Mouse (Mus musculus): Measurements from ENCODE around the gene Tmem269.

Tmem269 gene

DNA sequence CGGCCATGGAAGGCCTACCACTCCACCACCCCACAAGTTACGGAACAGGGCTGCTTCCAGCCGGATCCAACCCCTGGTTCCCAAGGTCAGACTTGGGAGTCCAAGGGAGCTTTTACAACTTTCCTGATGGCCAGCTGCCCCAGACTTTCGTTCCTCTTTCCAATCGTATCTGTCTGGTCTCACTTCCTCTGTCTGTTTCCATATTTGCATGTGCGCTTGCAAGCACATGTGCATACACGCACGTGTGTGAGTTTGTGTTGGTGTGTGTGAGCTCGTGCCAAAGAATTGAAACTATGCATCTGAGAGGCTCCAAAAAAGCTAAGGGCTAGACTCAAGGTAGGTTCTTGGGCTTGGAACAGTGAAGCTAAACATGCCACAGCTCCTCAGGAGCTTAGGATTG is 36.6 kb downstream of the Tmem269 start:
- WGBS: 80% methylated on average over 9 of the region's 9 CpGs

DNA sequence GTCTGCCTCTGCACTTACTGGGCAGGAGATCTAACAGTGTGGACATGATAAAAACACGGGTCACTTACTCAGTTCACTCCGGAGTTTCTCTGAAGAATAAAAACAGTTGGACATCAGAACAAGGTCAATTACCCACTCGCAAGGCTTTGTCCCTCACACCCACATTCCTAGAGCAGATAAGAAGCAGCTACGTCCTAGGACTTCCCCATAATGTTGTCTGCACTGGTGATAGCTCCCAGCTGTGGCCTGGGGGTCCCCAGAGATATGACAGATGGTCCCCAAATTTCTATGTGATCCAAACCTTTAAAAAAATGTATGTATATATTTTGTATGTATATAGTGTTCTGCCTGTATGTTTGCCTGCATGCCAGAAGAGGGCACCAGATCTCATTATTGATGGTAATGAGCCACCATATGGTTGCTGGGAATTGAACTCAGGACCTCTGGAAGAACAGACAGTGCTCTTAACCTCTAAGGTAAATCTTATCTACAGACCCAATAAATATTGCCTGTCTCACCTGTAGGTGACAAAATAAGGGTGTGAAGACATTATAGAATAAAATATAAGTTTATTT is 37.8 kb downstream of the Tmem269 start:
- WGBS: 70% methylated on average over 4 of the region's 4 CpGs

DNA sequence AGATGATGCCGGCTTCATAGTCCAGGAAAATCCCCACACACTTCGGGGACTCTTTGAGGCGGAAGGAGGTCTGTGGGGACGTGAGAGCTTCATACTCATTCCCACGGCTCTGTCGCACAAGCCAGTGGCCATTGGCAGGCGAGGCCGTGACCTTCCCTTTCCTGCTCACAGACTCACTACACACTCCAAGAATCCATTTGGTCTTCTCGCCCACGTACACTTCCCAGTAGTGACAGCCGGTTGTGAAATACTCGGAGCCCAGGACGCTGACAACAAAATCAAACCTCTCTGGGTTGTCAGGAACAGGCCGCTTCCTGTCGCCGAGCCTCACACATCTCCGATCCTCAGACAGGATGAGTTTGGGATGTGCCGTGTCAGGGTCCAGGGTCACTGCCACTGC is 39.7 kb downstream of the Tmem269 start:
- 72% methylated on average over 18 of the region's 18 CpGs for whole genome bisulfite sequencing

DNA sequence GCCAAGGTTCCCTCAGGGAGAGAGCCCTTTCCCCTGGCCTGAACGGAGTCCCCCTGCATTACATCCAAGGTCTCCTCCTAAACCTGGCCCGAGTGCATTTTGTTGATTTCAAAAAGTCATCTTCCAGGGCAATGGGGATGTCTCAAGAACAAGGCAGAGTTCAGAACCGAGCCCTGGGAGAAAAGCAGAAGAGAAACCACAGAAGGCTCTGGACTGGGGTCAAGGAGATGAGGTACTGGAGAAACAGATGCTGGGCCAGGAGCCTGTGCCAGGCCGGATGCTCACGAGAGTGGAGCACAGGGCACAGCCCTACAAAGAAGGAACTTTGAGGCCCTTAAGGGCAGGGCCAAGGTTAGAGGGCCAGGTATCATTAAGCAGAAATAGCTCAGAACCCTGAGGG is 40.3 kb downstream of the Tmem269 start:
- 85% methylated on average over 5 of the region's 5 CpGs for WGBS

DNA sequence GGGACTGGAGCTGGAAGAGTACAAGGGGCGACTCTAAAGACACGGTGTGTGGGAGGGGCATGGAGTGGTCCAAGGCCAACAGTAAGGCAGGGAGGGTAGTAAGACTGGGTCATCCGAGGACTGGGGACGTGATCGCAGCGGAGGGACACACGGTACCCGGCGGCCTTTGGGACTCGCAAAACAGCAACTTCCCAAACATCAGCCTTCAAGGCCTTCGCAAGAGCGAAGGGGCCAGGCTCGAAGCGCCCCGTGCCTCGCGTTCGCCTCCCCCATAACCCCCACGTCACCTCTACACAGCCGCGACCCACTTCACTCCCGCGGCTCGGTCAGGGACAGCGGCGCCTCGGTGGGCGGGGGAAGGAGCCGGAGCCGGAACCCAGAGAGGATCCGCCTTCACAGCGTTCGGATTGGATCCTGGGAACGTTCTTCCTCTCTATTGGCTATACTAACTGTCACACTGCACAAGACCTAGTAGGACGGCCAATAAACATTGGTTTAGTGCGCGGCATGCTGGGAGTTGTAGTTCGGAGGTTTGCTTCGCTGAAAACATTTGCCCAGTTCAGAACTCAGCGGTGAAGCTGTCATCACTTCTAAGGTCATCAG is 44.1 kb downstream of the Tmem269 start, which contains the start of gene Zfp691:
Gene Zfp691, minus strand, starts transcription at position 345 of the 603 bp plus-strand sequence.
- WGBS: under 1% methylated on average over 40 of the region's 40 CpGs

DNA sequence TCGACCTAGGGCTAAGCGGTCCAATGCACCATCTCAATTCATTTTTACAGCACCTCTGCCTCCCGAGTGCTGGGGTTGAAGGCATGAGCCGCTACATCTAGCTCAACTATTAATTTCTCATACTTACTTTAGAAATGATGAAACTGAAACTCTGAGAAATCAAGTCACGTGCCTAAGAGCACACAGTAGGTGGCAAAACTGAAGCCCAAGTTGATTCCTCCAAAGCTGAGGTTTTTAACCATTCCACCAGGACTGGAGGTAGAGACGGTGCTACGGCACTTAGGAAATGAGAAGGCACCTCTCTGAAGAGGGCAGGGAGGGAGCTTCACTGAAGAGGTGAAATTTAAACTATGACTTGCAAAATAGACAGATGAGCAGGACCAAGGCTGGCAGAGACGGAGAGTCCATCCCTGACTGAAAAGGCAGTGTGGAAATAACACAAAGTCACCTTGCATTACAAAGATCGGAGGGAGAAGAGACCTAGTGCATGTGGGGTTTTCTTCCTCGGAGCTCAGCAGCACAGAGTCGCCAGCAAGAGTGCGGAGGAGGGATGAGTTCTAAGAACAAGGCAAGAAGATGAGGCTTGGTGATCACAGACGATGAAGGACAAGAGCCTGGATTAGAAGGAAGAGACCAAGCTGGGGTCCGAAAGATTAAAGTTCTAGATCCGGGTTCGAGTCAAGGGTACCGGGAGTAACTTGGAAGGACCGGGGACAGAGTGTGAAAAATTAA is 44.9 kb downstream of the Tmem269 start:
- 26% methylated on average over 18 of the region's 18 CpGs for WGBS

DNA sequence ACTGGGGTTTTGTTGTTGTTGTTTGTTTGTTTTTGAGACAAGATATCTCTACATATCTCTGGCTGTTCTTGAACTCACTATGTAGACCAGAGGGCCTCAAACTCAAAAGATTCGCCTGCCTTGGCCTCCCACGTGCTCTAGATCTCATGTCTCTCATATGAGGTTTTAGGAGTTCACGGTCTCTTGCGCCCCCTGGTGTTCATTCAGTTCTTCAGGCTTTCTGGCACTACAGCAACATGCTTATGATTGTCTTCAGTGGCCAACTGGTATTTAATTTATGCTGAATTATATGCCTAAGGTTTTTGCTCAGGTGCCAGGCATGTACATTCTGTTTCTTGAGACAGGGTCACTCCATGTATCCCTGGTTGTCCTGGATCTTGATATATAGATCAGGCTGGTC is 50.4 kb downstream of the Tmem269 start:
- 2% methylated on average over 4 of the region's 4 CpGs for WGBS

DNA sequence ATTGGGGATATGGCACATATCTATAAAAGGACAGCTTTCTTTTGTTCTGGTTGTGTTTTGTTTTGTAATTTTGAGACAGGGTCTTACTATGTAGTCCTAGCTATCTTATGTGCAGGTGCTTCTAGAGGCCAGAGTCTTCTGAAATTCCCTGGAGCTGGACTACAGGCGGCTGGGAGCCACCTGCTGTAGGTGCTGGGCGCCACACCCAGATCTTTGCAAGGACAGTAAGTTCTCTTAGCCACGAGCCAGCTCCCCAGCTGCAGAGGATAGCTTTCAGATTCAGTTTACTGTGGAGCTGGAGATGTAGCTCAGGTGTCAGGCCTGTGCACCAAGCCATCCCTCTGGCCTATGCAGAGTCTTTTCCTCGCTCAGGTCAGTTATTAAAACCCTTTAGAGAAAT is 50.9 kb downstream of the Tmem269 start:
- 92% methylated on average over 4 of the region's 4 CpGs for WGBS

DNA sequence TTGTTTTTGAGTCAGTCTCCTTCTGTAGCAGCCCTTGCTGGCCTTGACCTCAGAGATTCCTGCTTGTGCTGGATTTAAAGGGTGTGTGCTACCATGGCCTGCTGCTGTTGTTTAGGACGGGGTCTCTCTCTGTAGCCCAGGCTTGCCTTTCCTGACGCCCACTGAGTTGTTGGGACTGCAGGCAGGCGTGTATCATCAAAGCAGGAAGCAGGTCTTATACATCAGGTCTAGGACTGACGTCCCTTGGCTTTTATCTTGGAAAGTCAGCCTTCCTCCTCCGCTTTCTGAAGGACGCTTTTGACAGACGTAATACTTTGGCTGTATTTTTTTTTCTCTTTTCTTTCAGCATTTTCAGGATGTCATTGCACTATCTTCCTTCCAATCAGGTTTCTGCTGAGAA is 52.1 kb downstream of the Tmem269 start:
- 83% methylated on average over 7 of the region's 7 CpGs for WGBS

DNA sequence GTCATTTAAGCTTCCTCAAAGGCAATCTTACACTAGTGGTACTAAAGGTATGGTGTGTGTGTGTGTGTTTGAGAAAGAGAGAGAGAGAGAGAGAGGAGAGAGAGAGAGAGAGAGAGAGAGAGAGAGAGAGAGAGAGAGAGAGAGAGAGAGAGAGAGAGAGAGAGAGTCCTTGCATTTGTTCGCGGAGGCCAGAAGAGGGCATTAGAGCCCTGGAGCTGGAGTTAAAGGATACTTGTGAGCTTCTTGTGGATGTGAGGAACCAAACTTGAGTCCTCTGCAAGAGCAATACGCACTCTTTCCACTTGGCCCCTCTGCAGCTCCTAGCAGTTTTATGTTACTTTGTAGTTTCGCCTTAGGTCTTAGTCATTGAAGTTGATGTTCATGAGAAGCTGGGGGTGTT is 55.0 kb downstream of the Tmem269 start:
- WGBS: 75% methylated on average over 4 of the region's 4 CpGs

DNA sequence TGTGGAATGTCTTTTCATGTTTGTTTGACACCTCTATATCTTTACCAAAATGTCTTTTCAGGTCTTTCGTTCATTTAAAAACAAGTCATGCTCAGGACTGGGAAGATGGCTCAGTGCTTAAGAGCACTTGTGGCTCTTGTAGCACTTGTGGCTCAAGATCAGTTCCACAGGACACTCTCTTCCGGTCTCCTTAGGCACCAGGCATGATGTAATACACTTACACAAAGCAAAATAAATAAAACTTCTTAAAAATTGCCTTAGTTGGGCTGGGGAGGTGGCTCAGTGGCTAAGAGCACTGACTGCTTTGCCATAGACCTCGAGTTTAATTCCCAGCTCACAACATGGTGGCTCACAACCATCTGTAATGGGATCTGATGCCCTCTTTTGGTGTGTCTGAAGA is 56.7 kb downstream of the Tmem269 start:
- WGBS: 78% methylated on average over 3 of the region's 3 CpGs

DNA sequence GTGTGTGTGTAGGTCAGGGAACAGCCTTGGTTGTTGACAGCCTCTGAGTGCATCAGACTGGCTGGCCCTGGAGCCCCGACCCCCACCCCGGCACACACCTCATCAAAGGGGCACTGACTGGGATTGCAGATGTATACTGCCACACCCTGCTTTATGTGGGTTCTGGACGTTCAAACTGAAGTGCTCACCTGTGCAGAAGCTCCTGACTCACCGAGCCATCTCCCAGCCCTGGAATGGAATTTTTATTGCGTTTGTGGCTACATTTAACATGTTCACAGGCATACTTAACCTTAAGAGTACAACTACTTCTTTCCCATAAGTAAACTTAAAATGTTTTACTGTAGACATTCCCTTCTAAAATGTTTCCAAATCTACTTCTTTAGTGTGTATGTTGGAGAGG is 60.1 kb downstream of the Tmem269 start:
- 84% methylated on average over 5 of the region's 5 CpGs for WGBS

DNA sequence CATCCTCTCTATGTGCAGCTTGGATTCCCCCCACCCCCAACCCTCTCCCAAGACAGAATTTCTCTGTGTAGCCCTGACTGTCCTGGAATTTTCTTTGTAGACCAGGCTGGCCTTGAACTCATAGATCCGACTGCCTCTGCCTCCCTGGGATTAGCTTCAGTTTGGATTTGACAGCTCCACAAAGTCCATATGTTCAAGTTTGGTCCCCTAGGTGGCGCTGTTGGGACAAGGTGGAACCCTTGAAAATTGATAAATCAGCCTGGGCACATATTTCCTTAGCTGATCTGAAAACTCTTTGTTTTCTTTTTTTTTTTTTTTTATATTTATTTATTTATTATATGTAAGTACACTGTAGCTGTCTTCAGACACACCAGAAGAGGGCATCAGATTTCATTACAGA is 60.8 kb downstream of the Tmem269 start:
- WGBS: 28% methylated on average over 2 of the region's 2 CpGs
